Mouse (Mus musculus): ENCODE results near the gene Tbx1.
"Not testable (repeated sequence)": the region's sequence is repeated elsewhere in the genome, so short reads cannot be mapped to it uniquely, and the experiment has no call there.

Gene Tbx1

DNA sequence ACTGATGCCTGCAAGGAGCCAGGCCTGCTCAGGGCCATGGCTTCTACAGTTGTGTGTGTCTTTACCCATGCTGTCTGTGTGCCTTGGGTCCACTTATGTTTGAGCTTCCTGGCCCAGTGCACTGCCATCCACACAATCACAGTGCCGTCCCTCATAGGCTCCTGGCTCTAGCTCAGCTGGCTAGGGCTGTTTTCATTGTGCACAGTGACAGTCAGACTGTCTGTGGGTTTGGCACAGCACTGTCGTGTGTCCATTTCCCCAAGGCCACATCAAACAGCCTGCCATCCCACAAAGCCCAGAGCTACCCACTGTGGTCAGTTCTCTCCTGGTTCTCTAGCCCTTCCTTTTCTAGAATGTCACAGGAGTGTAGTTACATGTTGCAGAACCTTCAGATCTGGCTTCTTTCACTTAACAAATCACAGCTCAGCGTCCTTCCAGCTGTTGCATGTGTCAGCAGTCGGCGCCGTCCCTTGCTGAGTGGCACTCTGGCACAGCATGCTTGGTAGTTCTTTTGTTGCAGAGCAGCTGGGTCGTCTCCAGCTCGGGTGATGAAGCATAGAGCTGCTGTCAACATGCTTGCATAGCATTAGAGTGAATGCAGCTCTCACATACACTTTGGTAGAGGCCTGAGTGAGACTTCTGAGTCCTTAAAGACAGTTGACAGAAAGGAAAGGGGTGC is 47.2 kb downstream of the Tbx1 start:
- no peak for DNase-seq

DNA sequence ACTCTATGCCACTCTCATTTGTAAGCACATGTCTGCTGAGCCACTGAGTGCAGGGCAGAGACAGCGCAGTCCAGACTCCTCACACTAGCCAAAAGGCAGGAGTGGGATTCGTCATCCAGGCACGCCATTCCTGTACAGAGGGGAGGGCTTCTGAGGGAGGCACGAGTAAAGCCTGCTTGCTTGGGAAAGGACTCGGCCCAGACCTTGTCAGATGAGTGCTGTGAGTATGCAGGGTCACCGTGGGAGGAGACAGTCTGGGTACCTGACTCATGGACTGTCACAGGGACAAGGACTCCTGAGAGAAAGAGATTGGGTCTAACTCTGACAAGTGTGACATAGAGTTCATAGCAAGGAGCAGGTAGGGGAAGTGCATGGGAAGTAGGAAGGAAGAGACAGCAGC is 51.2 kb downstream of the Tbx1 start:
- no peak for DNase-seq

DNA sequence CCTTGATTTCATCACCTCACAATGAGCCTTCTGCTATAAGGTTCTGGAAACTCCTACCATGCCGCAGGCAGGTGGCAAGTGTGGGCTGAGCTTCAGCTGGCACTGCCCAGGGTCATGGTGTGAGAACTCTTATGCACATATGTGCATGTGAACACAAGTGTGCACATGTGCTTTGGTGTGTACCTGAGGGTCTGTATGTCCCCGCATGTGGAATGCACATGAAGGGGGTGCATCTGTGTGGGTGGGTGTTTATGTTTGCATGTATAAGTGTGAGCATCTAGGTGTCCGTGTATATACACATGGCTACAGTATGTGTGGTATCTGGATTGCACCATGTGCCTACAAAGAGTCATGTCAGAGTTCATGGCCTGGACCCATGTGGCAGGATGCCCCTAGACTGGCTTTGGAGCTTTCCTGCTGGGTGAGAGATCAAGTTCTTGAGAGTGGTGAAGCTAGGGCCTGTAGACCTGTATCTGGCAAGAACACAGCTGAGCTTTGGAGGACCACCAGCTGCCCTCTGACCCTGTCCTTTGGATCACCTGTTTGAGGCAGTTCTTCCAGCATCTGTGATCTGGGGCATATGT is 53.0 kb downstream of the Tbx1 start:
- no peak for DNase-seq

DNA sequence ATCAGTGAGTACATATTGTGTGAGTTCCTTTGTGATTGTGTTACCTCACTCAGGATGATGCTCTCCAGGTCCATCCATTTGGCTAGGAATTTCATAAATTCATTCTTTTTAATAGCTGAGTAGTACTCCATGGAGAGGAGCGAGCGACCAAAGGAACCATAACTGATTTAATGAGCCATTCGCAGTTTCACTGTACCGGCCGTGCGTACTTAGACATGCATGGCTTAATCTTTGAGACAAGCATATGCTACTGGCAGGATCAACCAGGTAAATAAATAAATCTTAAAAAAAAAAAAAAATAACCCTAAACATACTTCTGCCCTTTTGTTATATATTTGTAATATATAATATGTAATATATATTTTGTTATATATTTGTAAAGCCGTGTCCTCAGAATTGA is 57.4 kb downstream of the Tbx1 start:
- DNase-seq = not testable (repeated sequence)

Data from B cell, adult 2 months (primary cell).